Mouse (Mus musculus) thymus, postnatal 10 days (tissue): Measurements from ENCODE around the gene Zmiz1.
A peak's percentile ranks its signal among the peaks of the same experiment; 100 is the strongest.

Experiments
- DNase-seq, 2 experiments: peaks; one replicate each; pipeline ENCODE4 v3.0.0; 2021; ENCODE audit warnings: low spot score in 2 of 2

Zmiz1 gene

DNA sequence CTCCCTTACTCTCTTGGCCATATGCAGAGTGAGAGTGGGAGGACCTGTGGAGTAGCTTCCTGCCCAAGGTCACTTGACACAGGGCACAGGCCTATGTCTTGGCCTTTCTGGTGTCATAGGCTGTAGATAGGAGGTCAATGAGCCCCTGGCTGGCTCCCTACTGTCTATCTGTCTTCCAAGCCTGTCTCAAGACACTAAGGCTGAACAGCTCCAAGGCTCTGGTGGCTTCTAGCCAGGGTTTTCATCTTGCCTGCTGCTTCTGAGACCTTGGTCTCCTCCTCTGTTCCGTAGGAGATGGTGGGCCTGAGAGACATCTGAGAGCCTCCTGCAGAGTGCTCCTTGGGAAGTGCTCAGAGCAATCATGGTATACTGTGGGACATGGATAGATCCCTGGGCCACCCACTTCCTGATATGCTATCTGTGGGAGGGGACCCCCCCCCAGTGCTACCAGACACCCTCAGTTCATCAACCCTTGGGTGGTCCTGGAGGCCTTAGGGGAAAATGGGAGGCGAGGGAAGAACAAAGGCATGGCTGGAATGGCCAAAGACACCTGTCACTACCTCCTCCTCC is 56.0 kb downstream of the Zmiz1 start:
- DNase-seq: no peak

DNA sequence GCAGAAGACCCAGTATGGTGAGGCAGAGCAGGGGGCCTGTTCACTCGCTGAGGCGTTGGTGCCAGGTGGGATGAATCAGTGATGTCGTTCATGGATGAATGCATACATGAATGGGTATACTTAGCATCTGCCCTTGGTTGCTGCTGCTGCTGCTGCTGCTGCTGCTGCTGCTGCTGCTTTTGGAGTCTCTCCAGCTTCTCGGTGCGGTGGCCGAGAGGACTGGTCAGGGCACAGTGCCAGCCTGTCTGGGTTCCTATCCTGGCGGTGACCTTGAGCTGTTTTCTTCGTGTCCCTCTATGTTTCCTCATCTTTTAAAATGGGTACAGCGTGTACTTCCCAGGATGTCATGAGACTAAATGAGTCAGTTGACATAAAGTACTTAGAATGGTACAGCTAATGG is 56.9 kb downstream of the Zmiz1 start:
- DNase-seq: no peak

DNA sequence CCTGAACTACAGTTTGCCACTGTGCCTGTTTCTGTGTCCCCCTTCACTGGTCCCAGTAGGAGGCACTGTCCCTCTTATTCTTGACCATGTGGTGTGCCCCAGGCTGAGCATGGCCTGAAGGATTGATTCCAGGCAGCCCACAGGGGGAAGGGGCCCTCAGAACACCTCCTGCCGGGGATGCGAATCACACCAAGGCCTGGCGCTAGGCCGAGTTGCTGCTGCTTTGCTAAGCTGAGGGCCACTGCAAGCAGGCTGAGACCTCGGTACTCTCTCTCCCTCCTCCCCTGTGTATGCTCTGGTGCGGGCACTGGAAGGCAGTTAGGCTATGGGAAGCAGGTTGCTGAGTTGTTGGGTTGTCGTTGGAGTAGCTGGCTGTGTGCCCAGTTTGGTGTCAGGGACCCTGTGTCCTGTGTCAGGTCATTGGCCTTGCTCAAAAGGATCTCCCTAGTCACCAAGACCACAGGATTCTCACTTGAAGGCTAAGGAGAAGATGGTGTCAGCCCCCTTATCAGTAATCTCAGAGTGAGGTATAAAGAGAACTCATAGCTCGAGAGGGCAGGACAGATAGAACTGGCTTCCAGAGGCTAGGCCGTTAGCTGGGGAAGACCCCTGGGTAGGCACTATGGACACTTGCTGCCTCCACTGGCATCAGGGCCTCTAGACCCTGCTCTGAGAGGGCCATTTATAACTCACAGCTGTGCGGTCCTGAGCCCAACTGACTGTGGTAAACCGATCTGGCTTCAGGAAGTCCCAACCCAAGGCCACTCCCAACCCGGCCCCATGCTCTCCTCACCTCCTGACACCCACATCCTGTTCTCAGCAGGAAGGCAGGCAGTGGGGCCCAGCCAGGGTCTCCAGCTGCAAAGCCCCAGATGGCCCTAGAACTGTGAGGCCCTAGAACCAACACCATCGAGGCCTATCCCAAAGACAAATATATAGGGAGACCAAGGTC is 57.9 kb downstream of the Zmiz1 start:
- peak; percentile 86 to 93 for DNase-seq

DNA sequence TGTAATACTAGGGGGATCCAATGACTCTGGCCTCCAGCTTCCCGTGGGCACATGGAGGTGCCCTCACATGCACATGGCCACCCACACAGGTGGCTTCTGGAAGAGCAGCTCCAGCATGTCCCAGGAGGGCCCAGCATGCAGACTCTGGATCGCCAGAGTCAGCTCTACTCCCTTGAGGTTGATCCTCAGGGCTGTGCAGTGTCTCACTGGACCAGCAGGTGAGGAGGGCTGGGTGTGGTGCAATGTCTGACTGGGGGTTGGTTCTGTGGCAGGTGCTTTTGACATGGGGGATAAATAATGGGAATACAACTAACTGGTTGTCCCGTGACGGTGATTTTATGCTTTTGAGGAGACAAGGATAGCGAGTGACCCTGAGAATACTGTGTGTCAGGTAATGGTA is 59.7 kb downstream of the Zmiz1 start:
- no peak for DNase-seq

DNA sequence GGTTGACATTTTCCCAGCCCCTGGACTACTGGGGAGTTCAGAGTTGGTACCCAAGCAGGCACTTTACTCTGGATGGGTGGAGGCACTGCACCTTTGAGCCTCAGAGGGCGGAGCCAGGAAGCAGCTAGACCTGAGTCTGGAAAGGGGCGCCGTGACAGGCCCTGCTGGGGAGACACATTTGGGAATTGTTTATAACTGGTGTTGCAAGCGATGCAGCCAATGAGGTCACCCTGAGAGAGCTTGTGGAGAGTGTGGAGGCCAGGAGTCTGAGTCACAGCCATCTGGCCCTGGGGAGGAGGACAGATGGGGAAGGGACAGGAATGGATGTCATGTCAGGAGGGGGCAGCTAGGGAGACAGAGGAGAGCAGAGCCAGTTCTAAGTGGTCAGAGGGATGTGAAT is 60.7 kb downstream of the Zmiz1 start:
- DNase-seq: peak; percentile 58 to 62

DNA sequence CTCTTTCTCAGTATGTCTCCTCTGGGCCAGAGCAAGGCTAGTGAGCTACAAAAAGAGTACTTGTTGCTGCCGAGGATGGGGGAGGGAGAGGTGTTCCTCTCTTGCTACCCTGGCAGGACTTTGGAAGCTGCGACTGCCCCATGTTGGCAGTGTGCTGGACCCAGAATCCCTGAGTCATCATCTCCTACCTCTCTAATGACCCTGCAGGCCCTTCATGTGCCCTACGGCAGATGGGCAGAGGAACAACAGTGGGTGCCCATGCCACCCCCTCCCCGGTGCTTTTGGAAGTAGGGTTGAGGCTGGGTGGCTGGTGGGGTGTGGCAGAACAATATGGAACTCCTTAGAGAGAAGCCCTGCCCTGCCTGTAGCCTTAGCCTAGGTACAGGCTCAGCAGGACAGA is 61.6 kb downstream of the Zmiz1 start:
- DNase-seq: no peak

DNA sequence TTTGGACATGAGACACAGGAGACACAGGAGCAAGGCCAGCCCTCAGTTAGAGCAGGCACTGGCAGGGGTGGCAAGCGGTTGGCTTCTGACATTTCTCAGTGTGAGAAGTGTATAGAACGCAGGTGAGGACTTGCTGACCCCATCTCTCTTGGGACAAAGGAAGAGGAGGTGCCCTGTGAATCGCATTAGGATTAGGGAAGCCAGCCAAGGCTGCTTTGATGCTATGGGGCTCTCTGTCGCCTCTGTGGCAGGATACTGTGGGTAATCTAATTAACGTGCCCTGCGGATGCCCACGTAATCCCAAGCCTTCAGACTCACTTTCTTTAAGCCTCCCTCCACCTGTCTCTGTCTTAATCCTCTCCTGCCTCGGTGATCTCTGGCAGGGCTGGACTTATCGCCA is 62.0 kb downstream of the Zmiz1 start:
- DNase-seq: no peak

DNA sequence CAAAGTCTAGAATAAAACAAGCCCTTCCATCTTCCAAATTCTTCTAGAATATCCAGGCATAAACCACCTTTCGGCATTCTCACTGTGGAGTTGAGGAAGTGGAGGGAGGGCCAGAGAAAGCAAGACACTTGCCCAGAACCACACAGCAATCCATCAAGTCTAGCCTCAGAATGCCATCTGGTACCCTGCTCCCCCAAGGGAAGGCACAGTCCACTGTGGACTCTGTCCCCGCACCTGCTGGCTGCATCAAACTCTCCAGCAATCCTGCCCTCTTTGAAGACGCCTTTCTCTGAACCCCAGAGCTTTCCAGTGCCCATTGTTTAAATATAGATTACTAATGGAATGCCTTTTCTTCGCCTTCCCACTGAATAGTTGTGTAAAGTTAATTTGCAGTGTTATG is 62.5 kb downstream of the Zmiz1 start:
- no peak for DNase-seq

DNA sequence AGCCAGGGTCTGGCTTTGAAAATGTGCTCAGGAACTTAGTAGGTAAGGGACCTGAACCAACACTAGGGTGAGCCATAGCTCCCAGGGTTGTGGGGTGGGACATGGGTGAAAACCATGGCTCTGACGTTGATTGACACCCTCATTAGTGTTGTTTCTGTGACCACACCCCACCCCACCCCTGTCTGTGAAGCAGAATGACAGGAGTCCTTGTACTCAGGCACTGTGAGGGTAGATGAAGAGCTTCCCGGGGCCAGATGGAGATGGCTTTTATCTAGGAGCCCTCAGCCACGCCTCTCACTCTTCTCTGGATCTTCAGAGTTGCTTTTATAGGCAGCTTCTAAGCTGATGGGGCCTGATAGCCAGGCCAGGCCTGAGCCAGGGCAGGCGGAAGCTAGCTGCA is 63.4 kb downstream of the Zmiz1 start:
- DNase-seq: no peak

DNA sequence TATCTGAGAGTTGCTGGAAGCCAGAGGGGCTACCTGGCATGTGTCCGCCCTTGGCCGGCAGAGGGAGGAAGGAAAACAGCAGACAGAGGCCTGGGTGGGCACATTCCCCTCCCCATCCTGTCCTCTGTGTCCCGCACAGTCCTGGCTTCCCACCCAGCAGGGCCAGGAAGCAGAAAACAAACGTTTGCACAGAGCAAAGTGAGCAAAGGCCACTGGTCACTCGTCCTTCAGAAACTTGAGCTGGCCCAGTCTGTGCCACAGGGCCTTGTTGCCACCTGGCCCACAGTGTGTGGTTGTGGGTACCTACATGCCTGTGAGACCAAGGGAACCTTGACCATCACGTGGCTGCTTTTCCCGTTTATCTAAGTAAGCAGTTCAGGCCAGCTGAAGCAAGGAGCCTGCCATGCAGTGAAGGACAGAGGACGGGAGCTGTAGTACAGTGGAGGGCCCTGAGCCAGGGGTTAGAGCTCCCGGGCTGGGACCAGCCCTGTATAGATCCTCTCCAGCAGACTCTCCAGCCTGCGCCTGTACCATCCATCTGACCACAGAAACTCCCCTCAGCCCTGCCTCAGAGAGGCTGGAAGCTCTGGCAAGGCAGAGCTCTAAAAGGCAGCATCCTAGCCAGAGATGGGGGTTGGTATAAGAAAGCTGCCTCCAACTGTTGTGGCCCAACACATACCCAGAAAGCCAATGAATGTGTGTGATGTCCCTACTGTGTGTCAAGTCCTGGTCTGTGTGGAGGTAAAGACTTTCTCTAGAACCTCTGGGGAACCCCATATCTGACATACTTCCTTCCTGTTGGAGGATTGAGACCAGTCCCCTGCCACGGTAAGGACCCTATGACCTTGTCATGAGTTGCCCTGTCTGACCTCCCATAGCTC is 64.5 kb downstream of the Zmiz1 start:
- no peak for DNase-seq

DNA sequence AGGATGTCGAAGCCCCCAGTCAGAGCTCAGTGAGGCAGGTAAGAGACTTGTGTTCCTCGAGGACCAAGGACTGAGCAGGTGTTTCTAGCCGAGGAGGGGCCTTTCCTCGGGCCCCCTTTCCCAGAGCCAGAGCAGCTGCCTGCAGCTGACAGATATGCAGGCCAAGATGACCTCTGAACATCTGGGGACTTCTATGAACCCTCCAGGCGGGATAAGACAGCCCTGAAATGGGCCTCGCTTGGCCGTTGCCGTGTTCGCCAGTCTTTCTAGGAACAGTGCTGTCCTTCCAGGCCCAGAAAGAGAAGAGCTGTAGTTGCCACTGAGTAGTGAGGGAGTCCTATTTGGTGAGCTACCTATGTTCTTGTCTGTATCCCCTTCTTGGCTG is 65.1 kb downstream of the Zmiz1 start:
- no peak for DNase-seq

DNA sequence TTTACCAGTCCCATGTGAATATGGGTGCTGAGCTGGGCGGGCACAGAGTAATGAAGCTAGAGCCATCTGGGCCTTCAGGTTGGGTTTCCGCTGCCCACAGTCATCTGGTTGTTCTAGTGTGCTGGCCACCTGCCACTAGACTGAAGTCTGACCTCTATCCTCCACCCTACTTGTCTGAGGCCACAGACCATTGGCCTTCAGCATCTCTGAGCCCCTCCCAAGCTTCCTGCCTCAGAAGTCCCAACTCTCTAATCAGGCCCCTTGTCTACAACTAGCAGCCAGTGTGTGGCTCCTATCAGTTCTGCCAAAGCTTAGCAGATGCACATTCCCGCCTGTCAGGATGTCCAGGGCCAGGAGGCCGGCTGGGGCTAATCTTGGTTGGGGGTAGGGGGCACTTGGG is 65.9 kb downstream of the Zmiz1 start:
- no peak for DNase-seq

DNA sequence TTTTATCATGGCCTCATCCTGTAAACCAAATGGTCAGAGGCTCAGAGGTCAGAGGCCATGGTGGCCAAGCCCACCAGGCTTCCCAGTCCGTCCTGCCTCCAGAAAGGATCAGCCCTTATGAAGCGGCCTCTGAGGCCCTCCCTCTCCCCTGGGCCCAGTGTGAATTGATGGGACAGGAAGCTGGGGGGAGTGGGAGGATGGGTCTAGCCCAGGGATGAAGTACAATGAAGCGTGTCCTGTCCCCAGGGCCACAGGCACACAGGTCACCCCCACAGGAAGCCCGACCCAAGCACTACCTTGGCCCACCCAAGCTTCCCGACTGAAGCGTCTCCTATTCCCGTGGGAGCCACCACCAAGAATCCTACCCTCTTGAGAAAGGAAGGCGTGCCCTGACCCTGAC is 66.7 kb downstream of the Zmiz1 start:
- no peak for DNase-seq

DNA sequence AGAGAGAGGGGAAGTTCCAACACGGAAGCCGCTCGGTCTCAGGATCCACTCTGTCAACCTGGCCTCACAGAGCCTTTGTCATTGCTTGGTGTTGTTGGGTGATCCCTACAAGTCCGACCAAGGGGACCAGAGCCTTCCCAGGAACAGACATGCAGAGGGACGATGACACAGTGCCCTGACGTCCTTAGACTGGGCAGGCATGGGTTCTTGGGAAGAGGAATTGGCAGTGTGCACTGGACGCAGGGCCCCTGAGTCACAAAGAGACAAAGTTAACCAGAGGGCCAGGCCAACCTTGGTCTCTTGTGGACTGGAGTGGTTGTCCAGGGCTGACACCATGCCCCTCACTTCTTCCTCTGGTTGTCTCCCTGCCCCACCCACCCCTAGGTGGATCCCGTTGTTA is 67.9 kb downstream of the Zmiz1 start:
- no peak for DNase-seq

DNA sequence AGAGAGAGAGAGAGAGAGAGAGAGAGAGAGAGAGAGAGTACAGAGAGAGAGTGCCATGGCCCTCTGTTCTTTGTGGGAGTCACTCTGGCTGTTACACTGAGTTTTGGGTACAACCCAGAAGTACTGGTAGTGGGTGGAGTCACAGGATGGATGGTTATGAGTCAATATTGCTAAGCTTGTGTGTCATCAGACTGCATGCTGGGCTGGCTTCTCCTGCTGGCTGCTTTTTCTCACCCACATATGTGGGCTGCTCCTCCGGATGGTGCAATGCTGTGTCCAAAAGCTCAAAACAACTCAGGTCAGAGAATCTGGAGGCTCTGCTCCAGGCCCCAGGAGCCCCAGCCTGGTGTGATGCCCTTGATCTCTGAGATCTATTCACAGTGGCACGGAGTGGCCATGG is 68.3 kb downstream of the Zmiz1 start:
- no peak for DNase-seq

DNA sequence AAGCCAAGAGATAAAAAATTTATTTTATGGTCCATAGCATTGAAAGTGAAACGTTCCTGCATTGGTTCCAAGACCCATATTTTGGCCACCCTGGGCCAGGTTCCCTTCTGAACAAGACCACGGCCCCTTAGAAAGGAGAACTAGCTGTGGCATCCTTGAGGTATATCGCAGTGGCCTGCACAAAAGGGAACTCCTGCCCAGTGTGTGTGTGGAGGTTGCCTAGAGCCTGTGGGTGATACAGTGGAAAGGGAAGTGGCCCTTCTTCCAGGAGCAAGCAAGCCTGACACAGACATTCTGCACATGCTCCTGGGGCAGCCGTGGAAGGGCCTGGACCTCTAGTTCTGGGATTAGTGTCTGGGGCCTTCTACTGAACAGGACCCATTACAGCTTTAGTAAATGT is 71.4 kb downstream of the Zmiz1 start:
- no peak for DNase-seq

DNA sequence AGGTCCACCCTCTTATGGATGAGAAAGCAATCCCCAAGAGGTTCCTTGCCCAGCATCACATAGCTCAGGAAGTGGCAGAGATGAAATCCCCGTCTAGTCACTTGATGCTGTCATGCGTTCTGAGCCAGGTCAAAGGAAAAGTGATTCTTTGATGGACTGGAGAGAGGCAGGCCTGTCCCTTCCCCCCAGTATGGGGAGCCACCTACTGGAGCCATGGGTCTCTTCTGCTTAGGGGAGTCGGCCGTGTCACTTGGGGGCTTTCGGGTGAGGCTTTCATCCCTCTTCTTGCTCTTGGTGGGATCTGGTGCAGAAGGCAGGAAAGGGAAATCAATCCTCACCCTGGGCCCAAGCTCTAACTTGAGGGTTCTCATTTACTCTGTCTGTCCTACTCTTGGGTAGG is 71.8 kb downstream of the Zmiz1 start:
- DNase-seq: no peak

DNA sequence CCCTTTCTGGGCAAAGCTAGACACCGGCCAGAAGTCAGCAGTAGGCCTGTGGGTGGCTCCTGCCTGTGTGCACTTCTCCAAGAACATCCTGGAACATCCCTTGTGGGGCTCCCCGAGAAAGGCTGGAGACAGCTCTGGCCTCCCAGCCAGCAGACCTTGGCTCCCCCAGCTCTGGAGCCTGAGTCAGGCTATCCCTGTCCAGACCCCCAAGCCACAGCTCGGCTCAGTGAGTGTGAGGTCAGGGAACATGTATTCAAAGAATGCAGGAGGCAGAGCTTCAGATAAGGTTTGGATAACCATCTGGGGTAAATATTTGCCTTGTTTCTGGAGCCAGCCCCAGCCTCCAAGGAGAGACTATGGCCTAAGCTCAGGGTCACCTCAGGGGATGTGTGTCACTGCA is 74.0 kb downstream of the Zmiz1 start:
- no peak for DNase-seq

DNA sequence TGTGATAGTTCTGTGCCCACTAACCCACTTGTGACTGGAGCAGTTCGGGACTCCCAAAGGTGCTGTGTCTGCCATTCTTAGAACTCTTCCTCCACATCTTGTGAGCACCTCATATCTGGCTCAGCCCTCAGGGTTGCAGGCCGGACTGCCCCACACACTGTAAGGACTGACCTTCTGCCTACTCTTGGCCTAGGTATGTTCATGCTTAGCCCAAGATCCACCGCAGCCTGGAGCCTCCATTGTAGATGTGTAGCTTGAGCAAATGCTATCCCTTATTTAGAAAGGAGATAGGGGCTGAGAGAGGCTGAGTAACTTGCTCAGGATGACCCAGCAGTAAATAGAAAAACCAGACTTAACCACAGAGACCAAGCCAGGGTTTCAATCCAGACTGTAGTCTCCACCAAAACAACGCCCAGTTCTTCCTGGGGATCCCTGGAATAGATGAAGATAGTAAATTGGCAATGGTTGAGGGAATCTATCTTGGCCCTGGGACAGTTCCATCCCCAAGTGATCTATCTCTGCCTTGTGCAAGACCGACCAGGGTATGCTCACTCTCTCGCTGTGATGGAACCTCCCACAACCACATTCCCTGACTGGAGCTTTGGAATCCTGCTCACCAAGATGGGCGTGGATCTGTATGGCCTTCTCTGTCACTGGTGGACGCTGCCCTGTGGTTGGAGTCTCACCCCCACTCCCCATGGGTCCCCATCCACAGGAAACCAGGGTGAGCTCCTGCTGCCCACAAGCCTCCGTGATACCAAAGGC is 74.8 kb downstream of the Zmiz1 start:
- no peak for DNase-seq

DNA sequence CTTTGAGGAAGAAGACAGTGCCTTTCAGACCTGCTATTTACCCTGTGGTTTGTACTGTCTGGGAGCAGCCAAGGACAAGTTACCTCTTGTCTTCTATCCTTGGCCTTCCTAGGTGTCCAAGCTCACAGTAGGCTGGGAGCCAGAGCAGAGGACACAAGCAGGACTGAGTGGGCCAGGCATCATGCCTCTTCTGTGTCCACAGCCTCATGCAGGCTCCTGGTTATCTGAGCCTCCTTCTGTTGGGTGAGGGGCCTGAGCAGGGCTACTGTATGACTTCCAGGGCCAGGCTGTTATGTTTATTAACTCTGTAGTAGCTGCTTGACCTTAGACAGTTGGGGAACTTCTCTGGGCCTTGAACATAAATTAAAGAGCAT is 75.4 kb downstream of the Zmiz1 start:
- DNase-seq: no peak

DNA sequence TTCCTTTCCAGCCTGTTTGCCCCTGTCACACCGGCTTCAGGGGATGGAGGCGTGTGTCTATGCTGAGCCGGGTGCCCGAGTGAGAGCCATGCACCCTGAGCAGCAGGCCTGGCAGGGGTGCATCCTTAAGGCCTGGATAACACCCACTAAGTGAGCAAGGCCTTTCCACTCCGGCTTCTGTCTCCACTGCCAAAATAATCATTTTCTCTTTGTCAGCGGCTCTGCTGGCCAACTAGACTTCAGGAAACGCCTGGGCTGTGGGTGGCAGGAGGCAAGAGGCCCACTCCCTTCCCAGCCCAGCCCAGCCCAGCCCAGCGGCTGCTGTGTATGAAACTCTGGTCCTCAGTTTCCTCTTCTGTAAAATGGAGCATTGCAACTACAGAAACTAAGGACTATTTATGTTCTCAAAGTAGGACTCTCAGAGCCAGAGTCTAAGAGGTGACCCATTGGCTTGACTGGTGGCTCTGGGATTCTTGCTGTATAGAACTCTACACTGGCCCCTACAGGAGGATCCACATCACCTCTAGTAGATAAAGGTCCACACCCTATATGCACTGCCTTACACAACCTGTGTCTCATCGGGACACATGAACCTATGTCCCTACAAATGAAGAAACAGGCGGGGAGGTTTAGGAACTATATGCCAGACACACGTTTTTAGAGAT is 76.1 kb downstream of the Zmiz1 start:
- DNase-seq: no peak
